Mouse (Mus musculus) spleen, adult 2 months (tissue): ENCODE results near the gene Adamts20. TPM values are rescaled to one million over a fixed set of nuclear protein-coding genes. Genes with fewer than 3 reads are reported as not detected.

ENCODE experiments used
- DNase-seq, 2 experiments: peaks; one replicate each; pipeline versions ENCODE4 v3.0.0 to v3.0.0-alpha.2; 2012 to 2021; ENCODE audit warnings: low spot score in 2 of 2, low read depth in 1 of 2
- H3K27ac ChIP-seq: fragments of 200-500 bp; 2 replicates; pipeline ENCODE4 v1.5.1; 2012; ENCODE audit warnings: low read length, inconsistent platforms; ENCODE audit not compliant: insufficient read depth
- H3K27me3 ChIP-seq: fragments of 200-500 bp; 2 replicates; pipeline ENCODE4 v1.6.1; 2012; ENCODE audit warnings: mild to moderate bottlenecking, moderate library complexity, low read length, inconsistent platforms; ENCODE audit not compliant: control insufficient read depth, insufficient read depth
- H3K36me3 ChIP-seq: fragments of 200-500 bp; 2 replicates; pipeline ENCODE4 v1.6.1; 2012; ENCODE audit warnings: mild to moderate bottlenecking, low read length, inconsistent platforms; ENCODE audit not compliant: control insufficient read depth, insufficient read depth
- H3K4me1 ChIP-seq: fragments of 200-500 bp; 2 replicates; pipeline ENCODE4 v1.6.1; 2011; ENCODE audit warnings: inconsistent platforms; ENCODE audit not compliant: control insufficient read depth, insufficient read depth, insufficient read length
- H3K4me3 ChIP-seq: fragments of 200-500 bp; 2 replicates; pipeline ENCODE4 v1.5.1; 2011; ENCODE audit warnings: mild to moderate bottlenecking, inconsistent platforms; ENCODE audit not compliant: insufficient read depth, insufficient read length; ENCODE audit errors: extremely low read depth
- CTCF ChIP-seq: fragments of 200-500 bp; IDR thresholded peaks from 2 replicates; pipeline ENCODE4 v1.5.1; 2011; ENCODE audit warnings: mild to moderate bottlenecking, inconsistent platforms; ENCODE audit not compliant: insufficient read depth, insufficient read length, insufficient replicate concordance; ENCODE audit errors: extremely low read depth
- POLR2A ChIP-seq: fragments of 200-500 bp; IDR thresholded peaks from 2 replicates; pipeline ENCODE4 v1.6.1; 2011; ENCODE audit warnings: low read depth, low read length, inconsistent platforms
- WGBS: fragments of 180-500 bp; shearing (Covaris S2); methylation state at CpG from one replicate; pipeline ENCODE4 v1.1.7; 2018; 5-methylcytosine and 5-hydroxymethylcytosine counted together
- polyA plus RNA-seq: library from polyadenylated mRNA; depleted of rRNA; stranded (reverse); fragments of >200 nt; gene quantifications from 2 replicates; pipeline ENCODE4 v1.2.3, GENCODE M21; 2012

Adamts20 gene
- polyA plus RNA-seq, 1 experiment, result 0.51 TPM

GRCm38 (mm10) chr15:94316171-94316570 is 149.0 kb downstream of the Adamts20 start:
- Histone ChIP-seq H3K27ac (no peak overlapping the region), H3K4me3 (no peak overlapping the region), H3K4me1 (no peaks in the 10 kb centered on the region), H3K36me3 (no peaks in the 10 kb centered on the region), H3K27me3 (no peaks in the 10 kb centered on the region)
- WGBS, result 85% methylated on average over 3 of the region's 3 CpGs
- TF ChIP-seq CTCF, result no peak
- TF ChIP-seq POLR2A, result no peak
- DNase-seq, result no peak

GRCm38 (mm10) chr15:94309689-94310088 is 155.5 kb downstream of the Adamts20 start:
- no peak overlapping the region for H3K4me3 ChIP-seq
- H3K36me3 ChIP-seq, result no peaks in the 10 kb centered on the region
- H3K4me1 ChIP-seq, result no peaks in the 10 kb centered on the region
- no peak for DNase-seq
- 89% methylated on average over 7 of the region's 7 CpGs for WGBS
- TF ChIP-seq CTCF (no peak), POLR2A (no peak)
- no peaks in the 10 kb centered on the region for H3K27me3 ChIP-seq
- no peak overlapping the region for H3K27ac ChIP-seq

- Histone ChIP-seq H3K4me3 (no peak overlapping the region), H3K36me3 (no peaks in the 10 kb centered on the region), H3K4me1 (no peaks in the 10 kb centered on the region), H3K27me3 (no peaks in the 10 kb centered on the region), H3K27ac (no peak overlapping the region)
- 58% methylated on average over 9 of the region's 9 CpGs for WGBS
- no peak for DNase-seq
- TF ChIP-seq CTCF (no peak), POLR2A (no peak)
Observed at GRCm38 (mm10) chr15:94307888-94308287, 157.3 kb downstream of the Adamts20 start.

- Histone ChIP-seq H3K4me1 (no peaks in the 10 kb centered on the region), H3K27me3 (no peaks in the 10 kb centered on the region), H3K27ac (no peak overlapping the region), H3K4me3 (no peak overlapping the region), H3K36me3 (no peaks in the 10 kb centered on the region)
- TF ChIP-seq CTCF (no peak), POLR2A (no peak)
- DNase-seq, result no peak
- 88% methylated on average over 3 of the region's 3 CpGs for WGBS
Observed at GRCm38 (mm10) chr15:94303151-94303550, 162.1 kb downstream of the Adamts20 start.

GRCm38 (mm10) chr15:94294084-94294483 is 171.1 kb downstream of the Adamts20 start:
- Histone ChIP-seq H3K27me3 (no peaks in the 10 kb centered on the region), H3K4me3 (no peak overlapping the region), H3K36me3 (no peaks in the 10 kb centered on the region), H3K27ac (no peak overlapping the region), H3K4me1 (no peaks in the 10 kb centered on the region)
- 77% methylated on average over 4 of the region's 4 CpGs for WGBS
- DNase-seq, result no peak
- TF ChIP-seq CTCF, result no peak
- no peak for TF ChIP-seq POLR2A

- no peak for DNase-seq
- H3K4me1 ChIP-seq, result no peaks in the 10 kb centered on the region
- TF ChIP-seq CTCF, result no peak
- TF ChIP-seq POLR2A, result no peak
- H3K27ac ChIP-seq, result no peak overlapping the region
- H3K4me3 ChIP-seq, result no peak overlapping the region
- H3K27me3 ChIP-seq, result no peaks in the 10 kb centered on the region
- H3K36me3 ChIP-seq, result no peaks in the 10 kb centered on the region
- 85% methylated on average over 2 of the region's 2 CpGs for WGBS
Observed at GRCm38 (mm10) chr15:94288015-94288414, 177.2 kb downstream of the Adamts20 start.

- TF ChIP-seq CTCF (no peak), POLR2A (no peak)
- Histone ChIP-seq H3K27ac (no peak overlapping the region), H3K4me1 (no peaks in the 10 kb centered on the region), H3K4me3 (no peak overlapping the region), H3K27me3 (no peaks in the 10 kb centered on the region), H3K36me3 (no peaks in the 10 kb centered on the region)
- WGBS, result 70% methylated on average over 3 of the region's 3 CpGs
- DNase-seq, result no peak
Observed at GRCm38 (mm10) chr15:94287495-94287894, 177.7 kb downstream of the Adamts20 start.
